Mouse (Mus musculus): Measurements from ENCODE around the gene Rad51d.

DNA sequence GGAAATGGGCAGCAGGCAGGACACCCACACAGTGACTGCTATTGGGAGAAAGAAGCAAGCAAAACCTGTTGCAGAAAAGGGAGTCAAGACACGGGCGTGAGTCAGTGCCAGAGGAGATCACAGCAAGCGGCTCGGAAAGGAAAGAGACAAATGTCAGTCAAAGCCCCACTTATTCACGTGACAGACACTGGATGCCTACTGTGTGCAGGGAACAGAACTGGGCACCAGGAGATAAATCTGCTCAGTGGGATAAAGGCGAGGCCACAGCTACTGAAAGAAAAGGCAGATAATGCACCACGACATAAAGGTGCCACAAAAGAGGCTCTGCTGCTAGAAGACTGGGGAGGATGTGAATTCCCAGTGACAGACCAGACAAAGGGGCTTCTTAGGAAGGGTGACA is 52.6 kb downstream of the Rad51d start:
- TF ChIP-seq CTCF (IDR thresholded peaks at IDR 0.05; ENCODE audit: low read depth) (no peak), EP300 (IDR thresholded peaks at IDR 0.05; ENCODE audit: low read depth) (no peak)

Data from liver, embryonic 14.5 days (tissue).